Mouse (Mus musculus) kidney, adult 2 months (tissue): ENCODE results near the gene Hdac5. TPM values are rescaled to one million over a fixed set of nuclear protein-coding genes. Genes with fewer than 3 reads are reported as not detected.

Experiments used
- DNase-seq: peaks from one replicate; pipeline ENCODE4 v3.0.0; 2021
- H3K27ac ChIP-seq: fragments of 200-500 bp; 2 replicates; pipeline ENCODE4 v1.5.1; 2012; ENCODE audit warnings: low read depth, low read length, control low read depth, inconsistent platforms; ENCODE audit not compliant: insufficient read depth
- H3K27me3 ChIP-seq: fragments of 200-500 bp; replicated peaks from 2 replicates; pipeline ENCODE4 v1.6.1; 2012; ENCODE audit warnings: mild to moderate bottlenecking, moderate library complexity, low read length, inconsistent platforms; ENCODE audit not compliant: control insufficient read depth, insufficient read depth
- H3K36me3 ChIP-seq: fragments of 200-500 bp; 2 replicates; pipeline ENCODE4 v1.6.1; 2012; ENCODE audit warnings: mild to moderate bottlenecking, moderate library complexity, low read length, inconsistent platforms; ENCODE audit not compliant: control insufficient read depth, insufficient read depth
- H3K4me1 ChIP-seq: fragments of 200-500 bp; 2 replicates; pipeline ENCODE4 v1.6.1; 2011; ENCODE audit warnings: low read length; ENCODE audit not compliant: control insufficient read depth, insufficient read depth
- H3K4me3 ChIP-seq: fragments of 200-500 bp; 2 replicates; pipeline ENCODE4 v1.5.1; 2011; ENCODE audit warnings: mild to moderate bottlenecking, low read depth, low read length, control low read depth; ENCODE audit not compliant: insufficient read depth
- CTCF ChIP-seq: fragments of 200-500 bp; conservative IDR thresholded peaks from 2 replicates; pipeline ENCODE4 v1.5.1; 2011; ENCODE audit warnings: low read depth, mild to moderate bottlenecking, control low read depth, low read length, moderate library complexity, mixed read lengths; ENCODE audit not compliant: insufficient read depth, insufficient read length
- POLR2A ChIP-seq: fragments of 200-500 bp; IDR thresholded peaks from one replicate; pipeline ENCODE4 v1.6.1; 2011; ENCODE audit warnings: low read depth, low read length, control low read depth
- WGBS: fragments of 180-500 bp; shearing (Covaris S2); methylation state at CpG from one replicate; pipeline ENCODE4 v1.1.7; 2018; 5-methylcytosine and 5-hydroxymethylcytosine counted together
- polyA plus RNA-seq: library from polyadenylated mRNA; depleted of rRNA; stranded (reverse); fragments of >200 nt; gene quantifications from 2 replicates; pipeline ENCODE4 v1.2.3, GENCODE M21; 2012

The Hdac5 gene
- polyA plus RNA-seq, 1 experiment = 69.2 TPM

GRCm38 (mm10) chr11:102219994-102220346 is 10.0 kb downstream of the Hdac5 start:
- TF ChIP-seq CTCF (no peak), POLR2A (no peak)
- 34% methylated on average over 4 of the region's 4 CpGs for whole genome bisulfite sequencing
- Histone ChIP-seq H3K4me1 (peaks cover 58% of the 10 kb centered on the region), H3K36me3 (no peaks in the 10 kb centered on the region), H3K27me3 (no peaks in the 10 kb centered on the region), H3K27ac (no peak overlapping the region), H3K4me3 (no peak overlapping the region)
- DNase-seq = peak; percentile 37

- H3K4me3 ChIP-seq = no peak overlapping the region
- TF ChIP-seq CTCF = no peak
- no peak for TF ChIP-seq POLR2A
- peaks cover 61% of the 10 kb centered on the region for H3K4me1 ChIP-seq
- WGBS = 52% methylated on average over 14 of the region's 14 CpGs
- no peaks in the 10 kb centered on the region for H3K36me3 ChIP-seq
- H3K27ac ChIP-seq = peak overlapping the region; percentile 78
- peak; percentile 20 for DNase-seq
- H3K27me3 ChIP-seq = no peaks in the 10 kb centered on the region
Measured at GRCm38 (mm10) chr11:102219247-102219993, 10.5 kb downstream of the Hdac5 start.

GRCm38 (mm10) chr11:102218783-102219182 is 11.2 kb downstream of the Hdac5 start:
- peak; percentile 99 for DNase-seq
- 0% methylated on average over 10 of the region's 10 CpGs for WGBS
- Histone ChIP-seq H3K27me3 (no peaks in the 10 kb centered on the region), H3K4me1 (peaks cover 61% of the 10 kb centered on the region), H3K27ac (peak overlapping the region; percentile 78), H3K36me3 (no peaks in the 10 kb centered on the region), H3K4me3 (peak overlapping the region; percentile 40)
- no peak for TF ChIP-seq CTCF
- TF ChIP-seq POLR2A = peak; percentile 89

GRCm38 (mm10) chr11:102217876-102218430 is 12.0 kb downstream of the Hdac5 start:
- Histone ChIP-seq H3K4me1 (peaks cover 61% of the 10 kb centered on the region), H3K27me3 (no peaks in the 10 kb centered on the region), H3K27ac (peak overlapping the region; percentile 44), H3K36me3 (no peaks in the 10 kb centered on the region), H3K4me3 (peak overlapping the region; percentile 40)
- peak; percentile 56 for DNase-seq
- TF ChIP-seq POLR2A = no peak
- TF ChIP-seq CTCF = no peak
- 44% methylated on average over 7 of the region's 7 CpGs for WGBS

GRCm38 (mm10) chr11:102217396-102217795 is 12.6 kb downstream of the Hdac5 start:
- peaks cover 57% of the 10 kb centered on the region for H3K4me1 ChIP-seq
- TF ChIP-seq CTCF = no peak
- no peaks in the 10 kb centered on the region for H3K27me3 ChIP-seq
- 71% methylated on average over 6 of the region's 6 CpGs for WGBS
- no peak overlapping the region for H3K27ac ChIP-seq
- peak; percentile 22 for DNase-seq
- H3K4me3 ChIP-seq = no peak overlapping the region
- no peaks in the 10 kb centered on the region for H3K36me3 ChIP-seq

- Histone ChIP-seq H3K4me3 (no peak overlapping the region), H3K27ac (no peak overlapping the region), H3K4me1 (peaks cover 54% of the 10 kb centered on the region), H3K36me3 (no peaks in the 10 kb centered on the region), H3K27me3 (no peaks in the 10 kb centered on the region)
- no peak for TF ChIP-seq CTCF
- TF ChIP-seq POLR2A = no peak
- WGBS = 45% methylated on average over 5 of the region's 5 CpGs
- DNase-seq = no peak
Measured at GRCm38 (mm10) chr11:102216886-102217240, 13.1 kb downstream of the Hdac5 start.

GRCm38 (mm10) chr11:102216056-102216885 is 13.7 kb downstream of the Hdac5 start:
- Histone ChIP-seq H3K4me3 (no peak overlapping the region), H3K4me1 (peaks cover 56% of the 10 kb centered on the region), H3K27me3 (no peaks in the 10 kb centered on the region), H3K27ac (no peak overlapping the region), H3K36me3 (no peaks in the 10 kb centered on the region)
- WGBS = 14% methylated on average over 12 of the region's 12 CpGs
- TF ChIP-seq POLR2A (no peak), CTCF (0 out of 2 replicates have a peak, but pooled peaks have one; percentile 9)
- peak; percentile 91 for DNase-seq
